Mouse (Mus musculus) left cerebral cortex, adult 8-10 months (tissue): ENCODE measurements around the gene Tab2. TPM values are rescaled to one million over a fixed set of nuclear protein-coding genes. Genes with fewer than 3 reads are reported as not detected.

ENCODE experiments used
- total RNA-seq, 4 experiments: library from RNA; stranded (reverse); gene quantifications; 2 replicates each; pipeline ENCODE4 v1.2.4; 2022

Gene Tab2
- total RNA-seq, 4 experiments from 2014 or later = 56.0 to 59.9 (median 57.3) TPM

Other genes starting within 250 kb of the Tab2 start
- gene Katna1, start 230.2 kb downstream of the Tab2 start, total RNA-seq = 10 to 100 TPM; 13.7 to 15.5 (median 14.5) TPM
- 10 to 100 TPM; 15.0 to 24.4 (median 17.5) TPM for gene Ginm1, start 163.4 kb downstream of the Tab2 start, total RNA-seq
- gene Ppil4, start 163.3 kb downstream of the Tab2 start, total RNA-seq = 10 to 100 TPM; 28.9 to 31.2 (median 29.8) TPM
- under 1 TPM in 3 of 4 experiments, not detected in 1; 0.12 to 0.25 (median 0.23) TPM for gene Zc3h12d, start 123.8 kb downstream of the Tab2 start, total RNA-seq